Mouse (Mus musculus): ENCODE measurements at regions not wholly inside any gene's neighbourhood (a gene's known extent, or its start where the extent isn't known, plus 50 kb on each side); places are given as distances from the start of the nearest gene placed in this dataset.
A peak's percentile ranks its signal among the peaks of the same experiment; 100 is the strongest.

GRCm38 (mm10) chr4:94216265-94216664 is 340.1 kb upstream of the Gm10306 start:
- Histone ChIP-seq H3K27me3 (ENCODE audit: control insufficient read depth in 1 of 2, insufficient read depth in 2 of 2, low read length in 2 of 2) (no peaks in the 10 kb centered on the region), H3K9ac (ENCODE audit: control insufficient read depth, low read depth, low read length, poor library complexity, severe bottlenecking) (no peak overlapping the region), H3K4me3 (ENCODE audit: control insufficient read depth in 1 of 2, insufficient read depth in 1 of 2, low read depth in 2 of 2, low read length in 2 of 2) (no peak overlapping the region), H3K27ac (ENCODE audit: control insufficient read depth, low read depth, low read length) (no peak overlapping the region), H3K4me1 (ENCODE audit: control insufficient read depth in 1 of 2, insufficient read depth in 2 of 2, low read length in 2 of 2) (no peaks in the 10 kb centered on the region), H3K9me3 (replicated peaks; ENCODE audit: insufficient read depth, low read length) (no peaks in the 10 kb centered on the region), H3K79me2 (ENCODE audit: control insufficient read depth, insufficient read depth, low read length, poor library complexity) (no peaks in the 10 kb centered on the region), H3K36me3 (ENCODE audit: control insufficient read depth in 1 of 2, insufficient read depth in 2 of 2, low read length in 2 of 2) (no peaks in the 10 kb centered on the region)
- no peak for TF ChIP-seq MAZ (IDR thresholded peaks at IDR 0.05; ENCODE audit: low read depth, low read length)
- no peak for TF ChIP-seq ETS1 (IDR thresholded peaks at IDR 0.05; ENCODE audit: low read depth, low read length)
- TF ChIP-seq TAL1 (IDR thresholded peaks at IDR 0.05; ENCODE audit: low read length) = no peak
- DNase-seq (ENCODE audit: low read depth, low spot score) = no peak

GRCm38 (mm10) chr4:94235650-94236206 is 320.6 kb upstream of the Gm10306 start:
- Histone ChIP-seq H3K36me3 (ENCODE audit: control insufficient read depth in 1 of 2, insufficient read depth in 2 of 2, low read length in 2 of 2) (no peaks in the 10 kb centered on the region), H3K4me1 (ENCODE audit: control insufficient read depth in 1 of 2, insufficient read depth in 2 of 2, low read length in 2 of 2) (no peaks in the 10 kb centered on the region), H3K79me2 (ENCODE audit: control insufficient read depth, insufficient read depth, low read length, poor library complexity) (no peaks in the 10 kb centered on the region), H3K4me3 (ENCODE audit: control insufficient read depth in 1 of 2, insufficient read depth in 1 of 2, low read depth in 2 of 2, low read length in 2 of 2) (no peak overlapping the region), H3K9me3 (replicated peaks; ENCODE audit: insufficient read depth, low read length) (no peaks in the 10 kb centered on the region), H3K27ac (ENCODE audit: control insufficient read depth, low read depth, low read length) (no peak overlapping the region), H3K9ac (ENCODE audit: control insufficient read depth, low read depth, low read length, poor library complexity, severe bottlenecking) (no peak overlapping the region), H3K27me3 (ENCODE audit: control insufficient read depth in 1 of 2, insufficient read depth in 2 of 2, low read length in 2 of 2) (no peaks in the 10 kb centered on the region)
- DNase-seq (ENCODE audit: low read depth, low spot score) = no peak
- TF ChIP-seq MAFK (IDR thresholded peaks at IDR 0.05; ENCODE audit: borderline replicate concordance, low read depth, low read length) (no peak), NRF1 (IDR thresholded peaks at IDR 0.05; ENCODE audit: insufficient read depth, low read depth, low read length, poor library complexity, severe bottlenecking) (no peak), POLR2AphosphoS2 (IDR thresholded peaks at IDR 0.05; ENCODE audit: low read length) (no peak), EP300 (IDR thresholded peaks at IDR 0.05; ENCODE audit: low read depth in 1 of 2, low read length in 2 of 2) (no peak)

- Histone ChIP-seq H3K27me3 (ENCODE audit: control insufficient read depth in 1 of 2, insufficient read depth in 2 of 2, low read length in 2 of 2) (no peaks in the 10 kb centered on the region), H3K4me1 (ENCODE audit: control insufficient read depth in 1 of 2, insufficient read depth in 2 of 2, low read length in 2 of 2) (no peaks in the 10 kb centered on the region), H3K36me3 (ENCODE audit: control insufficient read depth in 1 of 2, insufficient read depth in 2 of 2, low read length in 2 of 2) (no peaks in the 10 kb centered on the region), H3K9ac (ENCODE audit: control insufficient read depth, low read depth, low read length, poor library complexity, severe bottlenecking) (no peak overlapping the region), H3K9me3 (replicated peaks; ENCODE audit: insufficient read depth, low read length) (no peaks in the 10 kb centered on the region), H3K4me3 (ENCODE audit: control insufficient read depth in 1 of 2, insufficient read depth in 1 of 2, low read depth in 2 of 2, low read length in 2 of 2) (no peak overlapping the region), H3K27ac (ENCODE audit: control insufficient read depth, low read depth, low read length) (no peak overlapping the region), H3K79me2 (ENCODE audit: control insufficient read depth, insufficient read depth, low read length, poor library complexity) (no peaks in the 10 kb centered on the region)
- DNase-seq (ENCODE audit: low read depth, low spot score) = peak; percentile 6
- no peak for TF ChIP-seq KAT2A (conservative IDR thresholded peaks at IDR 0.05; ENCODE audit: low read depth, low read length)
- TF ChIP-seq POLR2AphosphoS2 (IDR thresholded peaks at IDR 0.05; ENCODE audit: low read length) = no peak
- TF ChIP-seq POLR2A (IDR thresholded peaks at IDR 0.05; ENCODE audit: control insufficient read depth in 1 of 2, insufficient read depth in 1 of 2, low read depth in 1 of 2, low read length in 2 of 2, poor library complexity in 1 of 2) = no peak
These were observed 300.3 kb upstream of the Gm10306 start for GRCm38 (mm10) chr4:94256026-94256425.

GRCm38 (mm10) chr4:94261136-94261535 is 295.2 kb upstream of the Gm10306 start:
- H3K4me1 ChIP-seq (ENCODE audit: control insufficient read depth in 1 of 2, insufficient read depth in 2 of 2, low read length in 2 of 2) = no peaks in the 10 kb centered on the region
- no peak overlapping the region for H3K4me3 ChIP-seq (ENCODE audit: control insufficient read depth in 1 of 2, insufficient read depth in 1 of 2, low read depth in 2 of 2, low read length in 2 of 2)
- H3K36me3 ChIP-seq (ENCODE audit: control insufficient read depth in 1 of 2, insufficient read depth in 2 of 2, low read length in 2 of 2) = no peaks in the 10 kb centered on the region
- H3K9ac ChIP-seq (ENCODE audit: control insufficient read depth, low read depth, low read length, poor library complexity, severe bottlenecking) = no peak overlapping the region
- no peak overlapping the region for H3K27ac ChIP-seq (ENCODE audit: control insufficient read depth, low read depth, low read length)
- no peaks in the 10 kb centered on the region for H3K79me2 ChIP-seq (ENCODE audit: control insufficient read depth, insufficient read depth, low read length, poor library complexity)
- no peaks in the 10 kb centered on the region for H3K9me3 ChIP-seq (replicated peaks; ENCODE audit: insufficient read depth, low read length)
- TF ChIP-seq CTCF (IDR thresholded peaks at IDR 0.05 in 2 of 3, conservative IDR thresholded peaks at IDR 0.05 in 1 of 3; ENCODE audit: control insufficient read depth in 1 of 3, insufficient read depth in 1 of 3, low read depth in 2 of 3, low read length in 3 of 3, poor library complexity in 1 of 3, severe bottlenecking in 1 of 3) = peak in 1 of 3 experiments; percentile 24; a peak in 1 of 6 replicates
- TF ChIP-seq SMC3 (IDR thresholded peaks at IDR 0.05; ENCODE audit: low read depth, low read length) = peak; percentile 34
- TF ChIP-seq BHLHE40 (IDR thresholded peaks at IDR 0.05; ENCODE audit: borderline replicate concordance, low read depth, low read length) = no peak
- TF ChIP-seq ZC3H11A (IDR thresholded peaks at IDR 0.05; ENCODE audit: low read depth, low read length) = no peak
- TF ChIP-seq RAD21 (IDR thresholded peaks at IDR 0.05; ENCODE audit: low read depth, low read length) = peak; percentile 48
- TF ChIP-seq SIN3A (IDR thresholded peaks at IDR 0.05; ENCODE audit: low read length) = no peak
- TF ChIP-seq NRF1 (IDR thresholded peaks at IDR 0.05; ENCODE audit: insufficient read depth, low read depth, low read length, poor library complexity, severe bottlenecking) = no peak
- no peak for TF ChIP-seq MYC (IDR thresholded peaks at IDR 0.05; ENCODE audit: low read depth, low read length)
- peak; percentile 6 for DNase-seq (ENCODE audit: low read depth, low spot score)
- H3K27me3 ChIP-seq (ENCODE audit: control insufficient read depth in 1 of 2, insufficient read depth in 2 of 2, low read length in 2 of 2) = no peaks in the 10 kb centered on the region
